Mouse (Mus musculus) embryonic fibroblast, embryonic 13.5 days (primary cell): ENCODE data around the gene Ptch2. TPM values are rescaled to one million over a fixed set of nuclear protein-coding genes. Genes with fewer than 3 reads are reported as not detected.

Source experiments
- H3K27ac ChIP-seq: 2 replicates; pipeline ENCODE4 v1.5.1; 2012; ENCODE audit warnings: low read length, control low read depth, inconsistent platforms; ENCODE audit not compliant: insufficient read depth
- H3K4me1 ChIP-seq: 2 replicates; pipeline ENCODE4 v1.6.1; 2011; ENCODE audit warnings: low read length; ENCODE audit not compliant: control insufficient read depth, insufficient read depth
- H3K4me3 ChIP-seq: 2 replicates; pipeline ENCODE4 v1.5.1; 2011; ENCODE audit warnings: mild to moderate bottlenecking, control low read depth, low read length; ENCODE audit not compliant: insufficient read depth
- CTCF ChIP-seq: IDR thresholded peaks from 2 replicates; pipeline ENCODE4 v1.5.1; 2011; ENCODE audit warnings: mild to moderate bottlenecking, control low read depth, low read length, moderate library complexity, borderline replicate concordance; ENCODE audit not compliant: insufficient read depth
- POLR2A ChIP-seq: IDR thresholded peaks from 2 replicates; pipeline ENCODE4 v1.6.1; 2011; ENCODE audit warnings: low read depth, mild to moderate bottlenecking, control low read depth, low read length, moderate library complexity
- polyA plus RNA-seq: library from polyadenylated mRNA; stranded (reverse); fragments of >200 nt; gene quantifications from 2 replicates; pipeline ENCODE4 v1.2.4, GENCODE M21; 2011; ENCODE audit warnings: low read depth; ENCODE audit not compliant: missing spikeins, insufficient read length

Gene Ptch2
- polyA plus RNA-seq, 1 experiment, result not detected

DNA sequence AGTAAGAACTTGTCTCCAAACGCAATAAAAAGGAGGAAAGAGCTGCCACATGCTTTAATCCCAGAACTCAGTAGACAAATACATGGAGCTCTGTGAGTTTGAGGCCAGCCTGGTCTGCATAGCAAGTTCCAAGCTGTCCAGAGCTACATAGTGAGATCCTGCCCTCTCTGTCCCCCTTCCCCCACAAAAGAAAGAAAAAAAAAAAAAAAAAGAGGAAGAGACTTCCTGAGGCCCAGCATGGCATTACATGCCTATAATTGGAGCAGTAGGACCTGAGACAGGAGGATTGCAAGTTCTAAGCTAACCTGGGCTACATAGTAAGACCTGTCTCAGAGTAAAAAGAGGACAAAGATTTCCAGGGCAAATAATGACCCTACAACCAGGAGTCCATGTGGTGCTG lies 26.2 kb upstream of the Ptch2 start:
- Histone ChIP-seq H3K4me3 (no peak overlapping the region), H3K27ac (no peak overlapping the region), H3K4me1 (no peaks in the 10 kb centered on the region)
- TF ChIP-seq CTCF (no peak), POLR2A (no peak)

DNA sequence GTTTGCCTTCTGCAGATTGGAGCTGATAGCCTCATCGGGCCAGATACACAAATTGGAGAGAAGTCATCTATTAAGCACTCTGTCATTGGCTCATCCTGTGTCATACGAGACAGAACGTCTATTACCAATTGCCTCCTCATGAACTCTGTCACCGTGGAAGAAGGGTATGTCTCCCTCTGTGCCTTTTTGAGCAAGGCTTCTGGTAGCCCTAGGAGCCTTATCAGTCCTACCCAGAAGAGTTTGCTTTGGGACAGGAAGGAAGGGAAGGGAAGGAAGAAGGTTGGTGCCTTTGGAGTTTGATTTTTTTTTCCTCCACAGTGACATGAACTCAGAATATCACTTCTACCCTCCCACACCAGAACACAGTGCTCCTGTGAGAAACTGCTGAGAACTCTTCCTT lies 25.3 kb upstream of the Ptch2 start:
- H3K4me3 ChIP-seq, result no peak overlapping the region
- H3K27ac ChIP-seq, result no peak overlapping the region
- no peaks in the 10 kb centered on the region for H3K4me1 ChIP-seq
- TF ChIP-seq POLR2A (no peak), CTCF (no peak)

DNA sequence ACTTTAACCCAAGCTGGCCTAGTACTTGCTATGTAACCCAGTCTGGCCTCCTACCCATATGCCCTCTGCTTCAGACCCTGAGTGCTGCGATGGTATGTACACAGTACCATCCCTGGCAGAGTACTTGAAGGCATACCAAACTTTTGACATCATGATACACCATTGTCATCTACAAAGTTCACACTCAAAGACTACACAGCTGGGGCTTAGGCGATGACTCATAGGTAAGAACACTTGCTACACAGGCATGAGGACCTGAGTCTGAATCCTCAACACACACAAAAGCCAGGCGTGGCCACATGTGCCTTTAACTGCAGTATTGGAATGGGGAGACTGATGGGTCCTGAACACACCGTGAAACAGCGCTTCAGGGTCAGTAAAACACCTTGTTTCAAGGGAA lies 24.7 kb upstream of the Ptch2 start:
- Histone ChIP-seq H3K27ac (no peak overlapping the region), H3K4me3 (no peak overlapping the region), H3K4me1 (no peaks in the 10 kb centered on the region)
- no peak for TF ChIP-seq POLR2A
- no peak for TF ChIP-seq CTCF

DNA sequence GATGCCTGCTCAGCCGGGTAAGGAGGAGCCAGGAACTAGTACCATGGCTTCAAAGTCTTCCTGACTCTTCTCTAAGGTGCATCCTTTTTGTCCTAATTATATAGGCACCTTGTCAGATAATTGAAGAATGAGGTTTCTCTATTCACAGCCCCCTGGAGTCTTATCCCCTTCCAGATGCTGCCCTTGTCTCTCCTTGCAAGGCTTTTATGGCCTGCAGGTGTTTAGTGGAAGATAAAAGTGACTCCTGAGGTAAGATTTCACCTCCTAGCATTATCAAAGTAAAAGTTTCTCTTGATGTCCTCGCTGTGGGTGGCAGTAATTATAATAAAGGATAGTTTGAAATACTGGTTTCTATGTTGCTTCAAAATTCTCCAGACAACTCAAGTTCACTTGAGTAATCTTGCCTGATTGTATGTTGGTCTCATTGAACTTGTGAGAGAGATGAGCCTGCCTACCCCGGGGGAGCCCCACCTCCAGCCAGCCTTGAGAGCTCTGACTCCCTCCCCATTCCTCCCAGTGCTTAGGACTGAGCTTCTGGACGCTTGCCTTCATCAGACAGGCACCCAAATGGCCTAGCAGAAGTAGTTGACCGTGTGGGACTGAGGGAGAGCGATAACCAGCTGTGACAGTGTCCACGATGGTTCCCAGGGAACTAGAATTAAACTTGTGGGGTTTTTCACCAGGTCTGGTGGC lies 7.8 kb upstream of the Ptch2 start:
- no peak overlapping the region for H3K4me3 ChIP-seq
- H3K4me1 ChIP-seq, result no peaks in the 10 kb centered on the region
- no peak for TF ChIP-seq POLR2A
- TF ChIP-seq CTCF, result no peak
- H3K27ac ChIP-seq, result no peak overlapping the region

DNA sequence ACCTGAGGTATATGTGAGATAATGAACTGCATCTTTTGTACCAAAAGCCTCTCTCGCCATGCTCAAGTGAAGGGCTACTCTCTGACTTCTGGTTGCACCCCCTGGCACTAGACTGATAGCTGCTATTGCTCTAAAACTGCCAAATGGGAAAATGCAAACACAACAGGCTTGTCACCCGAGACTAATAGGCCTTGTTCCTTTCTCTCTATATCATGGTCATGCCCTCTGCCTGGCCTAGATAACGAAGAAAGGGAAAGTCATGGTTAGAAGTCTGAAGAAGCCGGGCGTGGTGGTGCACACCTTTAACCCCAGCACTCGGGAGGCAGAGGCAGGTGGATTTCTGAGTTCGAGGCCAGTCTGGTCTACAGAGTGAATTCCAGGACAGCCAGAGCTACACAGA lies 5.3 kb upstream of the Ptch2 start:
- TF ChIP-seq CTCF (no peak), POLR2A (no peak)
- Histone ChIP-seq H3K4me3 (no peak overlapping the region), H3K4me1 (no peaks in the 10 kb centered on the region), H3K27ac (no peak overlapping the region)

DNA sequence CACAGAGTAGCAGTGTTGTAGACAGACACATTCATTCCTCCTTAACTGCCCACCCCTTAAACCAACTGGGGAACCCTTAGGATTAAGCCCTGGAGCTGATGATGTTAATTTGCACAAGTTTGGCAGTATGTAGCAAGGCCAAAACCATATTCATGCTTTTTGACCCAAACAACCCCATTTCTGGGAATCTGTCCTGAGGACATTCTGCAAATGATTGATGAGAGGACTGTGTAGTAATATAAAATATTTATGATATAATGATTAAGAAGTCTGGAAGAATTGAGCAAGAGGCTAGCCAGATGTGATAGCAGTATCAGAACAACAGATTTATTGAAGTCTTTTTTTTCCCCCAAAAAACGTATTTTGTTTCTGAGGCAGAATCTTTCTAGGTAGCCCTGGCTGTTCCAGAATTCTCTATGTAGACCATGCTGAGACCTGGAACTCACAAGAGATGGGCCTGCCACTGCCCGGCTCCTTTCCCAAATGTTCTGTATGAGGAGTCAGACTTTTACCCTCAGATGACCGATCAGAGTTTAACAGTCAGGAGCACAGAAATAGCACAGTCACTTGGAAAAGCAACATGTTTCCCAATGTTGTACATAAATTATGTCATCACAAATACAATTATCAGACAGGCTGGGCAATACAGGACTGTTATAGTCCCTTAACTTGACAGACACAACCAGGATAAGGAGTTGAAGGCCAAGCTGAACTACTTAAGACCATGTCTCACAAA lies 1.1 kb upstream of the Ptch2 start:
- Histone ChIP-seq H3K4me3 (no peak overlapping the region), H3K4me1 (no peaks in the 10 kb centered on the region), H3K27ac (0 out of 2 replicates have a peak overlapping the region, but pooled peaks have one; percentile 24)
- TF ChIP-seq CTCF, result no peak
- TF ChIP-seq POLR2A, result no peak

DNA sequence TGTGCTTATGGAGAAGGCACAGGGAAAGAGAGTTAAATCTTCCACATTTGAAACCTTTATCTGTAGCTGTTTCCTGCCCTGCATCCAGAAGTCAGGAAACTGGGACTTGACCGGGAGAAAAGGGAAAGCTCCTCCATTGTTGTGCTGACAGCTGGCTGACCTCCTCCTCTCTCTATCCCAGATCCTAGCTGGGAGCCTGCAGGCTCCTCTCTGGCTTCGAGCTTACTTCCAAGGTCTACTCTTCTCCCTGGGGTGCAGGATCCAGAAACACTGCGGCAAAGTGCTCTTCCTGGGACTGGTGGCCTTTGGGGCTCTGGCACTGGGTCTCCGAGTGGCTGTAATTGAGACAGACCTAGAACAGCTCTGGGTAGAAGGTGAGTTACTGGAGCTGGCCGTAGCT lies 791 bp downstream of the Ptch2 start:
- H3K4me1 ChIP-seq, result no peaks in the 10 kb centered on the region
- H3K27ac ChIP-seq, result no peak overlapping the region
- no peak overlapping the region for H3K4me3 ChIP-seq
- TF ChIP-seq CTCF, result no peak
- TF ChIP-seq POLR2A, result no peak

DNA sequence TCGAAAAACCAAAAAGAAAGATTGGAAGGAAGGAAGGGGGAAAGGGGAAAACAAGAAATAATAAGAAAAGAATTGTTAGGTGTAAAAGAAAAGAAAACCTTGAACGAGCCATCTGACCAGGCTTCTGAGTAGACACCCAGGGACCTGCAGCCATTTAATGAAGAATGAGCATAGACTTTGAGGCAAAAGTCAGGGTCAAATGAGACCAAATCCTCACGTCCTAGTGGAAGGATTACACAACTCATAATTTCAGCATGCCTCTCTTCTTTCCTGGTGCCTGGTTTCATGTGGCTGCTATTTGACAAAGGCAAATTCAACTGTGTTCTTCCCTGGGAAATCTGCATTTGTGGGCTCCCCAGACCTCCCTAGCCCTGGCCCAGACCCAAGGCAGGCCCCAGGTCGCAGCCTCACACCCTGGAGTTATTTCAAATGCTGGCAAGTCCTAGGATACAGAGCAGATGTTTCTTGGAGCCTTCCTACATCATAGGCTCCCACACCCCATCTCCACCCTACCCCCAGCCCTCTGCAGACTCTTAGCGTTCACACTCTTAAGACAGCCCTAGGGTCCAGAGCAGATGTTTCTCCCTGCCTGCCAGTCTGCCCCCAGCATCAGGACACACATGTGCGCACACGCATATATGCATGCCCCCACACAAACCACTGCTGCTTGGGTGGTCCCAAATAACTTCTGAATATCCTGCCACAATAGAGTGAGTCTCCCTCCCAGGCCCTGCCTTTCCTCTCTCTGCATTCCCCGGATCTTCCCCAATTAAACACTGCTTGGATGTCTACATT lies 2.3 kb downstream of the Ptch2 start:
- no peaks in the 10 kb centered on the region for H3K4me1 ChIP-seq
- TF ChIP-seq POLR2A (no peak), CTCF (no peak)
- no peak overlapping the region for H3K4me3 ChIP-seq
- H3K27ac ChIP-seq, result no peak overlapping the region

DNA sequence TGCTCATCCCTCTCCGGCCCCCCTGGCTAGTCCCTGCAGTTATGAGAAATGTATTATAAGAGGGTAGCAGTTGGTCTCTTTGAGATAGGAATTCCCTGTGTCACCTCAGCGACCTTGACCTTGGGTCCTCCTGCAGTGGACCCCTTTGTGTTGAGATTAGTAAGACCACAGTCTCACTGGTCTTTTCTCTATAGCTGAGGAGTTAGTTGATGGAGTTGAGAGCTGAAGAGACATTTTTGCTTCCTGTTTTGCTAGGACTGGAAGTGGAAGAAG lies 2.8 kb downstream of the Ptch2 start:
- no peak for TF ChIP-seq POLR2A
- TF ChIP-seq CTCF, result no peak
- Histone ChIP-seq H3K4me1 (no peaks in the 10 kb centered on the region), H3K27ac (no peak overlapping the region), H3K4me3 (no peak overlapping the region)

DNA sequence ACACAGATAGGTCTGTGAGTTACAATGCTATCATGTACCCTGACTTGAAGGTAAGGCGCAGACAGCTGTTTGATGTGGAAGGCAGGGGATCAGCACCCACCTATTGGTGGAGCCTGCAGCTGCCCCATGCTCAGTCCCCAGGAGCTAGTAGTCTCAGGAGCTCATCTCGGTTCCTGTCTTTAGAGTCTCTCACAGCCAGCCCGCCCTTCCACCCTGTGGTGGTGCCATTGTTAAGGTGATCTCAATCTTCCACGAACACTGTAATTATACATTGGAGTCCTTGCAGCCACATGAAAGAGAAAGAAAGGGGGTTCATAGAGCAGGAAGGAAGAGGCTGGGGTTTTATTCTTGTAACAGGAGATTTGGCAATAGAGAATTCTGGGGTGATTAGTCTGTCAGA lies 4.2 kb downstream of the Ptch2 start:
- no peak overlapping the region for H3K4me3 ChIP-seq
- no peak overlapping the region for H3K27ac ChIP-seq
- no peaks in the 10 kb centered on the region for H3K4me1 ChIP-seq
- no peak for TF ChIP-seq CTCF
